Mouse (Mus musculus): ENCODE data around the gene Hdac9. TPM values are rescaled to one million over a fixed set of nuclear protein-coding genes. Genes with fewer than 3 reads are reported as not detected.
A peak's percentile ranks its signal among the peaks of the same experiment; 100 is the strongest.

Hdac9 gene
- polyA plus RNA-seq, 1 experiment from 2014 or later = 5.1 TPM

- 98% methylated on average over 3 of the region's 3 CpGs for WGBS
- Histone ChIP-seq H3K36me3 (no peaks in the 10 kb centered on the region), H3K4me2 (no peak overlapping the region), H3K4me1 (no peaks in the 10 kb centered on the region), H3K4me3 (replicated peaks) (no peak overlapping the region), H3K9ac (no peak overlapping the region), H3K9me3 (replicated peaks) (no peaks in the 10 kb centered on the region), H3K27ac (no peak overlapping the region), H3K27me3 (no peaks in the 10 kb centered on the region)
- ATAC-seq (replicated peaks; ENCODE audit: low FRiP score) = no peak
Measured at GRCm38 (mm10) chr12:34569472-34569871, 347.4 kb downstream of the Hdac9 start.

- H3K36me3 ChIP-seq = no peaks in the 10 kb centered on the region
- no peaks in the 10 kb centered on the region for H3K4me1 ChIP-seq
- H3K4me2 ChIP-seq = no peak overlapping the region
- H3K27ac ChIP-seq = no peak overlapping the region
- no peak overlapping the region for H3K4me3 ChIP-seq (replicated peaks)
- no peak for ATAC-seq (replicated peaks; ENCODE audit: low FRiP score)
- no peaks in the 10 kb centered on the region for H3K27me3 ChIP-seq
- WGBS = 78% methylated on average over 3 of the region's 3 CpGs
- no peaks in the 10 kb centered on the region for H3K9me3 ChIP-seq (replicated peaks)
- H3K9ac ChIP-seq = no peak overlapping the region
Measured at GRCm38 (mm10) chr12:34569052-34569451, 347.8 kb downstream of the Hdac9 start.

GRCm38 (mm10) chr12:34562331-34562730 lies 354.6 kb downstream of the Hdac9 start:
- no peak overlapping the region for H3K4me3 ChIP-seq (replicated peaks)
- no peaks in the 10 kb centered on the region for H3K27me3 ChIP-seq
- H3K4me1 ChIP-seq = 0 out of 2 replicates have a peak, but pooled peaks cover 3% of the 10 kb centered on the region
- WGBS = 58% methylated on average over 2 of the region's 2 CpGs
- no peak overlapping the region for H3K27ac ChIP-seq
- no peak overlapping the region for H3K4me2 ChIP-seq
- no peak overlapping the region for H3K9ac ChIP-seq
- no peaks in the 10 kb centered on the region for H3K9me3 ChIP-seq (replicated peaks)
- ATAC-seq (replicated peaks; ENCODE audit: low FRiP score) = no peak
- no peaks in the 10 kb centered on the region for H3K36me3 ChIP-seq

- Histone ChIP-seq H3K4me3 (replicated peaks) (no peak overlapping the region), H3K27ac (no peak overlapping the region), H3K27me3 (no peaks in the 10 kb centered on the region), H3K4me1 (0 out of 2 replicates have a peak, but pooled peaks cover 3% of the 10 kb centered on the region), H3K4me2 (no peak overlapping the region), H3K36me3 (no peaks in the 10 kb centered on the region), H3K9ac (no peak overlapping the region), H3K9me3 (replicated peaks) (no peaks in the 10 kb centered on the region)
- 47% methylated on average over 5 of the region's 5 CpGs for WGBS
- no peak for ATAC-seq (replicated peaks; ENCODE audit: low FRiP score)
Measured at GRCm38 (mm10) chr12:34559001-34559400, 357.9 kb downstream of the Hdac9 start.

- Histone ChIP-seq H3K4me1 (no peaks in the 10 kb centered on the region), H3K4me2 (no peak overlapping the region), H3K4me3 (replicated peaks) (no peak overlapping the region), H3K27ac (no peak overlapping the region), H3K9ac (no peak overlapping the region), H3K9me3 (replicated peaks) (no peaks in the 10 kb centered on the region), H3K36me3 (no peaks in the 10 kb centered on the region), H3K27me3 (no peaks in the 10 kb centered on the region)
- no peak for ATAC-seq (replicated peaks; ENCODE audit: low FRiP score)
Measured at GRCm38 (mm10) chr12:34554803-34555202, 362.1 kb downstream of the Hdac9 start.

GRCm38 (mm10) chr12:34550268-34550667 lies 366.6 kb downstream of the Hdac9 start:
- WGBS = 73% methylated on average over 9 of the region's 9 CpGs

GRCm38 (mm10) chr12:34529165-34529545 lies 387.7 kb downstream of the Hdac9 start:
- H3K9me3 ChIP-seq (replicated peaks) = no peaks in the 10 kb centered on the region

More at GRCm38 (mm10) chr12:34550268-34550667, 366.6 kb downstream of the Hdac9 start:
- no peak for ATAC-seq (replicated peaks; ENCODE audit: low FRiP score)
- H3K9ac ChIP-seq = no peak overlapping the region
- H3K9me3 ChIP-seq (replicated peaks) = no peaks in the 10 kb centered on the region
- H3K27ac ChIP-seq = no peak overlapping the region
- H3K4me3 ChIP-seq (replicated peaks) = no peak overlapping the region
- no peaks in the 10 kb centered on the region for H3K36me3 ChIP-seq
- H3K4me1 ChIP-seq = no peaks in the 10 kb centered on the region
- no peaks in the 10 kb centered on the region for H3K27me3 ChIP-seq
- H3K4me2 ChIP-seq = no peak overlapping the region

GRCm38 (mm10) chr12:34528201-34529164 lies 388.4 kb downstream of the Hdac9 start:
- Histone ChIP-seq H3K27ac (peak overlapping the region; percentile 84), H3K36me3 (no peaks in the 10 kb centered on the region), H3K4me1 (peaks cover 27% of the 10 kb centered on the region), H3K9ac (no peak overlapping the region), H3K4me3 (replicated peaks) (peak overlapping the region; percentile 23), H3K4me2 (peak overlapping the region; percentile 49), H3K27me3 (no peaks in the 10 kb centered on the region), H3K9me3 (replicated peaks) (no peaks in the 10 kb centered on the region)
- 13% methylated on average over 11 of the region's 11 CpGs for WGBS
- peak; percentile 86 for ATAC-seq (replicated peaks; ENCODE audit: low FRiP score)

More at GRCm38 (mm10) chr12:34529165-34529545, 387.7 kb downstream of the Hdac9 start:
- no peak overlapping the region for H3K4me3 ChIP-seq (replicated peaks)
- WGBS = 14% methylated on average over 3 of the region's 3 CpGs
- H3K27me3 ChIP-seq = no peaks in the 10 kb centered on the region
- H3K9ac ChIP-seq = no peak overlapping the region
- H3K4me1 ChIP-seq = peaks cover 27% of the 10 kb centered on the region
- ATAC-seq (replicated peaks; ENCODE audit: low FRiP score) = peak; percentile 16; the same call in 1 of the 2 replicates
- H3K27ac ChIP-seq = peak overlapping the region; percentile 84
- no peaks in the 10 kb centered on the region for H3K36me3 ChIP-seq
- peak overlapping the region; percentile 49 for H3K4me2 ChIP-seq

GRCm38 (mm10) chr12:34527761-34528160 lies 389.1 kb downstream of the Hdac9 start:
- no peaks in the 10 kb centered on the region for H3K9me3 ChIP-seq (replicated peaks)
- H3K27me3 ChIP-seq = no peaks in the 10 kb centered on the region
- ATAC-seq (replicated peaks; ENCODE audit: low FRiP score) = no peak
- peak overlapping the region; percentile 23 for H3K4me3 ChIP-seq (replicated peaks)
- WGBS = 52% methylated on average over 4 of the region's 4 CpGs
- H3K36me3 ChIP-seq = no peaks in the 10 kb centered on the region
- peaks cover 27% of the 10 kb centered on the region for H3K4me1 ChIP-seq
- peak overlapping the region; percentile 84; the same call in 1 of the 2 replicates for H3K27ac ChIP-seq
- H3K4me2 ChIP-seq = peak overlapping the region; percentile 49
- H3K9ac ChIP-seq = no peak overlapping the region

GRCm38 (mm10) chr12:34521468-34521867 lies 395.4 kb downstream of the Hdac9 start:
- Histone ChIP-seq H3K4me1 (no peaks in the 10 kb centered on the region), H3K4me2 (no peak overlapping the region), H3K36me3 (no peaks in the 10 kb centered on the region), H3K27me3 (no peaks in the 10 kb centered on the region), H3K9ac (no peak overlapping the region), H3K27ac (no peak overlapping the region), H3K9me3 (replicated peaks) (no peaks in the 10 kb centered on the region), H3K4me3 (replicated peaks) (no peak overlapping the region)
- ATAC-seq (replicated peaks; ENCODE audit: low FRiP score) = no peak
- 78% methylated on average over 2 of the region's 2 CpGs for WGBS

GRCm38 (mm10) chr12:34516769-34517562 lies 399.9 kb downstream of the Hdac9 start:
- Histone ChIP-seq H3K9me3 (replicated peaks) (no peaks in the 10 kb centered on the region), H3K4me3 (replicated peaks) (no peak overlapping the region), H3K27me3 (no peaks in the 10 kb centered on the region), H3K4me2 (no peak overlapping the region), H3K36me3 (no peaks in the 10 kb centered on the region), H3K4me1 (no peaks in the 10 kb centered on the region), H3K27ac (no peak overlapping the region), H3K9ac (no peak overlapping the region)
- WGBS = 70% methylated on average over 6 of the region's 6 CpGs
- no peak for ATAC-seq (replicated peaks; ENCODE audit: low FRiP score)

- 100% methylated on average over 1 of the region's 1 CpGs for WGBS
- Histone ChIP-seq H3K9me3 (replicated peaks) (no peaks in the 10 kb centered on the region), H3K27me3 (no peaks in the 10 kb centered on the region), H3K36me3 (no peaks in the 10 kb centered on the region), H3K27ac (no peak overlapping the region), H3K4me1 (no peaks in the 10 kb centered on the region), H3K4me2 (no peak overlapping the region), H3K9ac (no peak overlapping the region), H3K4me3 (replicated peaks) (no peak overlapping the region)
- no peak for ATAC-seq (replicated peaks; ENCODE audit: low FRiP score)
Measured at GRCm38 (mm10) chr12:34506345-34506744, 410.6 kb downstream of the Hdac9 start.
